22 mouse cellular contexts compared by ENCODE assay signal in the genomic region with DNA sequence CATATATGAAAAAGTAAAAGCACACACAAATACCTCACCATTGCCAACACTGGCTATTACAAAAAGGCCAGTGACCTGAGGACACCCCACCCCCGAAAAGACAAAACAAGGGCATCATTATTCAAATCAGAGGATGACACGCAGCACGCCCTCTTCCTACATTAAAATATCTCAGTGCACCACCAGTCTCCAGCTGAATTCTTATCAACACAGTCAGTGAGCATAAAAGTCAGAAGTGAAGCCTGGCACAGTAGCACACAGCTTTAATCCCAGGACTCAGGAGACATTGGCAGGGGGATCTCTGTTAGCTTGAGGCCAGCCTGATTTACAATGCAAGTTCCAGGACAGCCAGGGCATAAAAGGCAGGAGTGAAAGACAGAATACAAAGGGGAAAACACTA.
"Had no signal": no experiment of that assay in that cellular context is flagged by ENCODE, and none has a peak within 500 bp of the region (broad histone marks: within the 10 kb centered on the region; RNA-seq: fewer than 3 reads in every experiment).

No protein-coding gene starts in this region.

- H3K4me2 ChIP-seq: intestine, embryonic 15.5 days; limb, embryonic 12.5 days; limb, embryonic 15.5 days; liver, embryonic 15.5 days; lung, embryonic 14.5 days; midbrain, embryonic 12.5 days; midbrain, embryonic 15.5 days; neural tube, embryonic 12.5 days; neural tube, embryonic 15.5 days had no signal

- DNase-seq: kidney, adult 11 months; kidney, adult 8-10 months; kidney, postnatal 14 days; kidney, postnatal 4 days; left cerebral cortex, postnatal 4 days; lung, embryonic 14.5 days; right cerebral cortex, adult 18-20 months; right cerebral cortex, postnatal 14 days; right cerebral cortex, postnatal 4 days; thymus, postnatal 25 days had no signal

- H3K4me3 ChIP-seq: intestine, embryonic 15.5 days; limb, embryonic 12.5 days; limb, embryonic 15.5 days; liver, embryonic 15.5 days; megakaryocyte, embryonic 14.5 days; midbrain, embryonic 12.5 days; midbrain, embryonic 15.5 days; neural tube, embryonic 12.5 days; neural tube, embryonic 15.5 days had no signal

- H3K4me1 ChIP-seq: intestine, embryonic 15.5 days; limb, embryonic 12.5 days; limb, embryonic 15.5 days; midbrain, embryonic 12.5 days; midbrain, embryonic 15.5 days; neural tube, embryonic 12.5 days; neural tube, embryonic 15.5 days had no signal

- H3K27me3 ChIP-seq: intestine, embryonic 15.5 days; limb, embryonic 12.5 days; limb, embryonic 15.5 days; liver, embryonic 15.5 days; megakaryocyte, embryonic 14.5 days; midbrain, embryonic 12.5 days; midbrain, embryonic 15.5 days; neural tube, embryonic 12.5 days; neural tube, embryonic 15.5 days had no signal

- H3K9ac ChIP-seq: intestine, embryonic 15.5 days; limb, embryonic 12.5 days; limb, embryonic 15.5 days; liver, embryonic 15.5 days; lung, embryonic 14.5 days; midbrain, embryonic 12.5 days; midbrain, embryonic 15.5 days; neural tube, embryonic 12.5 days; neural tube, embryonic 15.5 days had no signal

- H3K9me3 ChIP-seq: intestine, embryonic 15.5 days; limb, embryonic 12.5 days; limb, embryonic 15.5 days; liver, embryonic 15.5 days; megakaryocyte, embryonic 14.5 days; midbrain, embryonic 12.5 days; midbrain, embryonic 15.5 days; neural tube, embryonic 12.5 days; neural tube, embryonic 15.5 days had no signal

- H3K27ac ChIP-seq: intestine, embryonic 15.5 days; limb, embryonic 12.5 days; limb, embryonic 15.5 days; liver, embryonic 15.5 days; macrophage; midbrain, embryonic 12.5 days; midbrain, embryonic 15.5 days; neural tube, embryonic 12.5 days; neural tube, embryonic 15.5 days; stomach, postnatal 0 days had no signal

- ATAC-seq: intestine, embryonic 15.5 days; lung, postnatal 0 days; midbrain, embryonic 15.5 days had no signal
